Mouse (Mus musculus) mouse embryonic stem cell (cell line): ENCODE results near the gene Fn1.

ENCODE experiments used
- in situ Hi-C, 2 experiments: fragments of 300-500 bp; cut with MboI; formaldehyde crosslinking; loops; 1 replicate in 1 of 2; 3 replicates in 1 of 2; pipeline ENCODE4 v1.14.3; 2019 to 2020; ENCODE audit warnings: low sequenced_read_pairs in 2 of 2, low pct_unique_long_range_greater_than_20kb in 1 of 2, mixed read lengths in 1 of 2; ENCODE audit not compliant: unreplicated experiment in 1 of 2

Gene Fn1

GRCm38 (mm10) chr1:71621526-71621925 is 31.5 kb downstream of the Fn1 start:
- in situ Hi-C loops, result no loop called here

- in situ Hi-C loops, result no loop called here
These were observed 38.3 kb downstream of the Fn1 start for GRCm38 (mm10) chr1:71614545-71615246.

GRCm38 (mm10) chr1:71612256-71612655 is 40.7 kb downstream of the Fn1 start:
- in situ Hi-C loops, result no loop called here

- in situ Hi-C loops, result loop anchor here in 1 of 2 experiments (5.0 kb wide), 1 partner anchor 32 kb away; no protein-coding TSS in a partner anchor
These were observed 43.1 kb downstream of the Fn1 start for GRCm38 (mm10) chr1:71609916-71610315.

GRCm38 (mm10) chr1:71609057-71609775 is 43.8 kb downstream of the Fn1 start:
- in situ Hi-C loops, result loop anchor here in 1 of 2 experiments (5.0 kb wide), 1 partner anchor 33 kb away; no protein-coding TSS in a partner anchor

GRCm38 (mm10) chr1:71606600-71607325 is 46.2 kb downstream of the Fn1 start:
- in situ Hi-C loops, result loop anchor here in 1 of 2 experiments (5.0 kb wide), 1 partner anchor 36 kb away; no protein-coding TSS in a partner anchor

GRCm38 (mm10) chr1:71605751-71606150 is 47.2 kb downstream of the Fn1 start:
- in situ Hi-C loops, result loop anchor here in 1 of 2 experiments (5.0 kb wide), 1 partner anchor 37 kb away; no protein-coding TSS in a partner anchor

GRCm38 (mm10) chr1:71595365-71595764 is 57.6 kb downstream of the Fn1 start:
- in situ Hi-C loops, result loop anchor here in 1 of 2 experiments (25.0 kb wide), 1 partner anchor 542 kb away; no protein-coding TSS in a partner anchor

GRCm38 (mm10) chr1:71594268-71594667 is 58.7 kb downstream of the Fn1 start:
- in situ Hi-C loops, result loop anchor here in 1 of 2 experiments (25.0 kb wide), 1 partner anchor 543 kb away; no protein-coding TSS in a partner anchor

GRCm38 (mm10) chr1:71593184-71593583 is 59.8 kb downstream of the Fn1 start:
- in situ Hi-C loops, result loop anchor here in 1 of 2 experiments (25.0 kb wide), 1 partner anchor 544 kb away; no protein-coding TSS in a partner anchor

- in situ Hi-C loops, result loop anchor here in 1 of 2 experiments (25.0 kb wide), 1 partner anchor 547 kb away; no protein-coding TSS in a partner anchor
These were observed 63.0 kb downstream of the Fn1 start for GRCm38 (mm10) chr1:71590038-71590437.

- in situ Hi-C loops, result loop anchor here in 1 of 2 experiments (25.0 kb wide), 1 partner anchor 551 kb away; no protein-coding TSS in a partner anchor
These were observed 66.3 kb downstream of the Fn1 start for GRCm38 (mm10) chr1:71586658-71587057.

GRCm38 (mm10) chr1:71583900-71584299 is 69.1 kb downstream of the Fn1 start:
- in situ Hi-C loops, result loop anchor here in 1 of 2 experiments (25.0 kb wide), 1 partner anchor 553 kb away; no protein-coding TSS in a partner anchor

GRCm38 (mm10) chr1:71583302-71583701 is 69.7 kb downstream of the Fn1 start:
- in situ Hi-C loops, result loop anchor here in 1 of 2 experiments (25.0 kb wide), 1 partner anchor 554 kb away; no protein-coding TSS in a partner anchor

GRCm38 (mm10) chr1:71580408-71580807 is 72.6 kb downstream of the Fn1 start:
- in situ Hi-C loops, result loop anchor here in 1 of 2 experiments (25.0 kb wide), 1 partner anchor 557 kb away; no protein-coding TSS in a partner anchor

- in situ Hi-C loops, result loop anchor here (5.0 to 25.0 kb wide), 2 partner anchors 48 to 558 kb away; no protein-coding TSS in a partner anchor
These were observed 73.5 kb downstream of the Fn1 start for GRCm38 (mm10) chr1:71579526-71579925.

GRCm38 (mm10) chr1:71576837-71577236 is 76.2 kb downstream of the Fn1 start:
- in situ Hi-C loops, result loop anchor here (5.0 to 25.0 kb wide), 2 partner anchors 50 to 560 kb away; no protein-coding TSS in a partner anchor

GRCm38 (mm10) chr1:71575987-71576386 is 77.0 kb downstream of the Fn1 start:
- in situ Hi-C loops, result loop anchor here (5.0 to 25.0 kb wide), 2 partner anchors 51 to 561 kb away; no protein-coding TSS in a partner anchor
